Mouse (Mus musculus): ENCODE measurements around the gene Prkar2a. TPM values are rescaled to one million over a fixed set of nuclear protein-coding genes. Genes with fewer than 3 reads are reported as not detected.

The Prkar2a gene
- polyA plus RNA-seq, 1 experiment = 0.02 TPM

DNA sequence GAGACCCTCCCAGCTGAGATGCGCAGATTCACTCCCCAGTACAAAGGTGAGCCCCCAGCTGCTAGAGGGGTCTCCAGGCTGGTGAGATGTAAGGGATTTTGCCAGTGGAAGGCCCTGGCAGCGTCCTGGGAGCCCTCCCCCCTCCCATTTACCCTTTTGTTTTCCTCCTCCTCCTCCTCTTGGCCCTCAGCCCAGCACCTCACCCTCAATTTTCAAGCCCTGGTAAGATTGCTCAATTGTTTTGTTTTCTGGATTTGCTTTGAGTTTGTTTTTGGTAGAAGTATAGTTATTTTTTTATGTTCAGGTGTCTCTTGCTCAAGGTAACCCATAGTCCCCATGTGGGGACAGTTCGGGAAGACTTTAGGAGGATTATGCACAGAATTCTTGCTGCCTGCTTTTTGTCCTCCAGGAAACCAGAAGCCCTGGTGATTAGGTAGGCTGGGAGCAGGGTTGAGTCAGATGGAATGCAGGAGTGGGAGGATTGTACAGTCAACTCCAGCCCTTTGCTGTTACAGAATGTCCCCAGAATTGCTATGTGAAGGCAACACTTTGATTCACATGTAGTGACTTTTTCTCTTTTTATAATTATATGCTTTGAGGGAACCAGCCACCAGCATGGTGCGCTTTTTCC, 107.4 kb downstream of the Prkar2a start:
- TF ChIP-seq GATA1 (IDR thresholded peaks at IDR 0.05; ENCODE audit: low read length) = no peak

DNA sequence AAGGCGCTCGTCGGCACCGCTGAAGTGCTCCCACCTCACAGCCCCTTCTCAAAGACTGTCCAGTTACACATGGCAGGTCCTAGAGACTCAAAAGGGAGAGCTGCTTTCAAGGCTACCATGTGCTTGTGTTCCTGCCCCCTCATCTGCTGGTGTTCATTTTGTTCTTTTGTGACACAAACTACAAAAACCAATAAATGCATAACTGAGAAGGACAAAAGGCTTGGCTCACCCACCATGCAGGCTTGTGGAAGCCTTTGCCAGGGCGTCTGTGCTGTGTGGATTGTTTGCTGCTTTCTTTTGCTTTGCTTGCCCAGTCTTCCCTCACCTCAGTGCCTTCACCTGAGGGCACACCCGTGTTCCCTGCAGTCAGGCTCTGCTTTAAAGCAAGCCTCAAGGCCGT, 108.4 kb downstream of the Prkar2a start:
- TF ChIP-seq GATA1 (IDR thresholded peaks at IDR 0.05; ENCODE audit: low read length) = no peak

DNA sequence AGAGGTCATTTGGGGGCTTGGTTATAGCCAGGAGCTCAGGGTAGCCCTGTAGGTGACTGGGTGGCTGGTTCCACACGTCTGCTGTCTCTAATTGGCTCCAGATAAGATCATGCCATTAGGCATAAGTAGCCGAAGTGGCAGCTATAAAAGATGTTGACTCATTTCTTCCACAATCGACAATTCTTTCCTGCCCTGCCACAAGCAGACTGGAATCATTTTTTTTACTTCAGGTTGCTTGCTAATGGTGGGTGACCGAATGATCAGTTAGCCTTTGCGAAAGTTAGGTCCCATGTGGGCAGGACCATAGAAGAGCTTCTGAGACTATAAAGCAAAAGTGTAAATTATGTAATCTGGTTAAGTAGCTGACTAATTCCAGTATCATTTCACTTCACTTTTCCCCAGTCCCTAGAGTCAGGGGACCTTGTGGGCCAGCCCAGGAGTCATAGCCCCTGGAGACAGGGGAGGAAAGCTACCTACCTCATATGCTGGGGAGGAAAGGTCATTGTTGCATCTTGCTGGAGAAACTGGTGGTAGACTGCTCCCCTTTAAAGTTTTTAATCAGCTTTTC, 109.5 kb downstream of the Prkar2a start:
- TF ChIP-seq GATA1 (IDR thresholded peaks at IDR 0.05; ENCODE audit: low read length) = no peak

DNA sequence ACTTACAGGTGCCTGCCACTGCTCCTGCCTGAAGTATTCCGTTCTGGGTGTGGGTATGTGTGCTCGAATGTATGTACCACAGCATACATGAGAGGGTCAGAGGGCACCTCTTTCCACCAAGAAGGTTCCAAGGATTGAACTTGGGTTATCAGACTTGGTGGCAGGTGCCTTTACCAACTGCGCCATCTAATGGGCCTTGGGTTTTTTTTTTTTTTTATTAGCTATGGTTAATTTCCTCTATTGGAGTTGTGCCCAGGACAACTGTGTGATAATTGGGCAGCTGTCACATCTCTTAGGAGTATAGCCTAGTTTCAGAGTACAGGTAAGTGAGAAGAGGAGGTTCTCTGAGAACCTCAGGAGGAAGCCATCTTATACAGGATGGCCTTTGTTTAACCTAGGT, 110.5 kb downstream of the Prkar2a start:
- TF ChIP-seq GATA1 (IDR thresholded peaks at IDR 0.05; ENCODE audit: low read length) = no peak

Other genes with a start within 250 kb of the Prkar2a start
- 26.4 and 34.2 TPM in 2 replicates for gene Ccdc71, start 228.8 kb upstream of the Prkar2a start, polyA plus RNA-seq (2012)
- gene Klhdc8b, start 227.7 kb upstream of the Prkar2a start, polyA plus RNA-seq (2012) = 195 and 224 TPM in 2 replicates
- gene Lamb2, start 209.6 kb upstream of the Prkar2a start, polyA plus RNA-seq (2012) = 0.05 and 0.25 TPM in 2 replicates
- 101 and 102 TPM in 2 replicates for gene Usp19, start 198.7 kb upstream of the Prkar2a start, polyA plus RNA-seq (2012)
- gene Qars, start 181.6 kb upstream of the Prkar2a start, polyA plus RNA-seq (2012) = 35.0 and 132 TPM in 2 replicates
- gene Qrich1, start 172.5 kb upstream of the Prkar2a start, polyA plus RNA-seq (2012) = 87.8 and 118 TPM in 2 replicates
- 146 and 164 TPM in 2 replicates for gene Impdh2, start 129.0 kb upstream of the Prkar2a start, polyA plus RNA-seq (2012)
- 17.2 and 26.6 TPM in 2 replicates for gene Ndufaf3, start 121.9 kb upstream of the Prkar2a start, polyA plus RNA-seq (2012)
- 76.1 and 91.0 TPM in 2 replicates for gene Dalrd3, start 119.4 kb upstream of the Prkar2a start, polyA plus RNA-seq (2012)
- gene Wdr6, start 110.6 kb upstream of the Prkar2a start, polyA plus RNA-seq (2012) = 14.2 and 27.4 TPM in 2 replicates
- gene P4htm, start 91.6 kb upstream of the Prkar2a start, polyA plus RNA-seq (2012) = 6.3 and 8.0 TPM in 2 replicates
- gene Arih2, start 39.9 kb upstream of the Prkar2a start, polyA plus RNA-seq (2012) = 126 and 161 TPM in 2 replicates
- 5.0 and 6.0 TPM in 2 replicates for gene Slc25a20, start 27.2 kb upstream of the Prkar2a start, polyA plus RNA-seq (2012)
- 31.0 and 32.1 TPM in 2 replicates for gene Ip6k2, start 94.5 kb downstream of the Prkar2a start, polyA plus RNA-seq (2012)
- 9.7 and 11.5 TPM in 2 replicates for gene Nckipsd, start 119.1 kb downstream of the Prkar2a start, polyA plus RNA-seq (2012)
- 0.05 TPM in 1 of 2 replicates, not detected in the other for gene Celsr3, start 137.0 kb downstream of the Prkar2a start, polyA plus RNA-seq (2012)
- 2.7 and 3.6 TPM in 2 replicates for gene Slc26a6, start 164.0 kb downstream of the Prkar2a start, polyA plus RNA-seq (2012)
- not detected in 2 replicates for gene Tmem89, start 225.3 kb downstream of the Prkar2a start, polyA plus RNA-seq (2012)
- 556 and 620 TPM in 2 replicates for gene Uqcrc1, start 247.3 kb downstream of the Prkar2a start, polyA plus RNA-seq (2012)

Measured in G1E-ER4 (cell line).